Mouse (Mus musculus): ENCODE data around the gene Col25a1.

Gene Col25a1

DNA sequence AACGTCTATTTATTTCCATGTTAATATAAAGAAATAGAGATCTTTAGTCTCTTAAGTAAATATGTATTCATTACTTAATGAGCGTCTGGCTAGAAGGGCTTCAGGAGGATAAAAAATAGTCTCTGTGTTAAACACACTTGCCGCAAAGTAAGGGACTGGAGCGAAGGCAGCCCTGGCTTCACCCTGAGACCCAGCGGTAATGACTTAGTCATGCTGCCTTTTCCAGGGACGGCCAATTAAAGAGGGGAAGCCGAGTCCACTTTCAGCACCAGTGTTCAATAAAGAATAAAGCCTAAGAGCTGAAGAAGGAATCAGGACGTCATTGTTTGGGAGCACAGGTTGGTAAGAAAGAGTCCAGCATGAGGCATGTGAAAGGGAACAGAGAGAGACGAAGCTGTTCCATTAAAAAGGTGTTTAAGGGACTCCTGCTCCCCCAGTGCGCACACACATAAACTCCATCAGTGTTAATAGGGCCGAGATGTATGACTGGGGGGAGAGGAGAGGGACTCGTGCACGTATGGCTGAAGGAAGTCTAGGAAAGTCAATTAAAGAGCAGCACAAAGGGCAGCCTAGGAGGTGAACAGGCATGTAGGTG, 30.1 kb downstream of the Col25a1 start:
- no peak for DNase-seq (ENCODE audit: low read depth)

- no peak for DNase-seq (ENCODE audit: low read depth)
Observed at GRCm38 (mm10) chr3:130166875-130167274, 35.6 kb downstream of the Col25a1 start.

GRCm38 (mm10) chr3:130172764-130173163, 41.5 kb downstream of the Col25a1 start:
- DNase-seq (ENCODE audit: low read depth): no peak

DNA sequence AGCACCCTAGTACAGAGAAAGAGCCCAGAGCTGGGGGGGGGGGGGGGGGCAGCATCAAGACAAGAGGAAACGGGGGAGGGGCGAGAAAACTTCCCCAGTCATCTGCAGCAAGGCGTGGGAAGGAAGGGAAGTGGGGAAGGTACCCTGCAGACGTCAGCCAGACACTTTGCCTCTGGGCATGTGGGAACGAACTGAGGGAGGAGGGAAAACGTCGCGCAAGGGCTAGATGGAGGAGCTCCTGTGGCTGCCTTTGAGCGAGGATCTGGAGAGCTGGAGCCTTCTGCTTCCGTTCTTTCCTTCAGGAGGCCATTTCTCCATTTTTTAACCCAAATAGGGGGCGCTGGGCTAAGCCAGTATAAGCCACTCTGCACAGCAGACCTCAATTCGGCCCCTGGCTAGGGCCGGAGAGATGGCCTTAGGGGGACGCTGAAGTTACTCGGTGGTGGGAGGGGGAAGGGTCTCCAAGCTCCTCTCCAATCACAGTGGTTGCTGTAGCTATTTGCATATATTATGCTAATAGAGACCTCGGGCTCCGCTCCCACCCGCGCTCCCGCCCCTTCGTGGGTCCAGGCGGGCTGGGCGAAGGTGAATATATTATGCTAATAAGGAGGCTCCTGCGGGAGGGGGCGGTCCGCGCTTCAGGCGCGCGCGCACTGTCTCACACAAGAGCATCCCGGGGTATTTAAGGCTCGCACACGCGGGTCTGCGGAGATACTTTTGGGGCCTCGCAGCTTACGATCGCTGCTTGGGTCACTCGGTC, 49.1 kb downstream of the Col25a1 start:
- DNase-seq (ENCODE audit: low read depth): peak; percentile 1

DNA sequence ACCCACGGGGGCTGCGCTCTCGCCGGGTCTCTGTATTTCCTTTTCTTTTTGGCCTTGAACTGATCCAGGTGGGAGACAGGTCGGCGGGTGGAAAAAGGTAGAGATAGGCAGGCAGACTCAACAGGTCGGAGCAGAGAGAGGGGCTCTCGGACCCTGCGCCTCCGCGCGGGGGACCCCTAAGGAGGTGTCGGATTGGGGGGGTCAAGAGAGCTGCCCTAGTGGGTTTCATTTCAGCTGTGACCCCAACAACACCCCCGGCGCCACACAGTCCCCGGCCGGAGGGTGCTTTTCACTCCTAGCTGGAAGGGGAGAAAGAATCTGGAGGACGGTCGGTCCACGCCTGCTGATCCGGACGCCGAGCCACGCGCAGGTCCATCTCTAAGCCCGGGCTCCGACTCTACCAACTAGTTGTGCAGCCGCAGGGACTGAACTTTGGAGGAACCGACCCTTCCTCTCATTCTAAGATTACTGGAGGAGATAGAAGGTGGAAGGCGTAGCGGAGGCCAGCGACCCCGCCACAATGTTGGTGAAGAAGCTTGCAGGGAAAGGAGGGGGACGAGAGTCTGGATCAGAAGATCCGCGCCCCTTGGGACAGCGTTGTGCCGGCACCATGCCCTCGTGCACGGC, 49.8 kb downstream of the Col25a1 start:
- no peak for DNase-seq (ENCODE audit: low read depth)

DNA sequence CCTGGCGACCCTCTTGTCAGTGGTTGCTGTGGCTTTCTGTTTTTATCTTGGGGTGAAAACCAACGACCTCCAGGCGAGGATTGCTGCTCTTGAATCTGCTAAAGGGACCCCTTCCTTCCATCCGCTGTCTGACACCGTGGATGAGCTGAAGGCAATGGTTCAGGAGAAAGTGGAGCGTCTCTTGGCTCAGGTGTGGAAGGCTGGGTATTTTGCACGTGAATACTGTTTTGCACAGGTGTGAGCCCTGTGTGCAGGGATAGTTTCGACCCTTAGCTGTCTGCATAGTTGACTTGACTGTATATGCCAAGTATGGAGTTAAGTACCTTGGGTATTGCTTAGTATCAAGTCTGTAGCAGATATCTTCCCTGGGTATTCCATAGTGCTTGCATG, 50.3 kb downstream of the Col25a1 start:
- DNase-seq (ENCODE audit: low read depth): no peak

DNA sequence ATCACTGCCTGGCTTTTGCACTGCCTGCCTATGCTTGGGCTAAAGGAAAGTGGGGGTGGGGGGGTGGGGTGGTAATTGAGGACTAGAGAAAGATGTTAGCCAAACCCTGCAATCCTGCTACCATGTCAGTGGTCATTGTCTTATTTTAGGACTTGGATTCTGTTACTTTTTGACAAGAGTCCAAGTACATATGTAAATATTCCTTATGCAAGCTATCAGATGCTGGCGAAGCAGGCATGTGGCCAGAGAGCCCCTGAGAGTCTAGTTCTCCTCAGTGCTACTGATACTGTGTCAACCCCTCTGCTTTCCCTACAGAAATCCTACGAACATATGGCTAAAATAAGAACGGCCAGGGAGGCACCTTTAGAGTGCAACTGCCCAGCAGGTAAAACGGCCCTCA, 51.1 kb downstream of the Col25a1 start:
- no peak for DNase-seq (ENCODE audit: low read depth)

- no peak for DNase-seq (ENCODE audit: low read depth)
Observed at GRCm38 (mm10) chr3:130185111-130185510, 53.8 kb downstream of the Col25a1 start.

GRCm38 (mm10) chr3:130187588-130187987, 56.3 kb downstream of the Col25a1 start:
- DNase-seq (ENCODE audit: low read depth): no peak

DNA sequence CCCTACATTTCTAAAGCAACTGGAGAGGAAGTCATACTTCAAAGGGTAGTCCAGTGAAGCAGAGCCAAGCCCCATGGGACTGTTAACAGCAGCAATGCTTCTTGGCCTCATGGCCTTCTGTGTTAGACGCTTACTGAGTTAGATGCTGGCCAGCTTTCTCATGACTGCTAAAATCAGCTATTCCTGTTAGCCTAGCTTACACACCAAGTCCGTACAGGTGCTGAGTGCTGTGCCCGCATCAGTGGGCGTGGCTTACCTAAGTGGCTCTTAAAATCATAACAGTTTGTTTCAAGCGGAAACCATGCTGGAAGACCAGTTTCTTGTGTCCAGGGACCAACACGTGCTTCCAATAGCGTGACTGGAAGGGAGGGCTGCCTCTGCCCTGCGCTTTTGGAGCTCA, 62.1 kb downstream of the Col25a1 start:
- no peak for DNase-seq (ENCODE audit: low read depth)

DNA sequence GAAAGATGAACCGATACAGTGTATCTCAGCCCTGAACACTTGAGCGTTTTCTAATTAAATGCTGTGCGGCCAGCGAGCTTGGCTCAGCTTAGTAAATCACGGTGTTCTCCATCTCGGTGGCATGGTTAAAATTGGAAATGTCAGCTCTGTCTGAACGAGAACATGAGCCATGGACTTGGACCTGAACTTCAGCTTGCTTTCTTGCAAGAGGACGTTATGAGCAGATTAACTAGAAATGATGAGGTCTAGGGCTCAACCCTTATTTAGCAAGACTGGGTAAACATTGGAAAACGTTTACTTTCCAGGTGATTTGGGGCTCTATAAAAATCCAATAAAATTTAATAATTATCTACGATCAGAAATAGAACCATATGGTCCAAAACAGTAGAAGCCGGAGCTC, 83.3 kb downstream of the Col25a1 start:
- DNase-seq (ENCODE audit: low read depth): no peak

GRCm38 (mm10) chr3:130216141-130216540, 84.8 kb downstream of the Col25a1 start:
- no peak for DNase-seq (ENCODE audit: low read depth)

GRCm38 (mm10) chr3:130216646-130217045, 85.3 kb downstream of the Col25a1 start:
- no peak for DNase-seq (ENCODE audit: low read depth)

- DNase-seq (ENCODE audit: low read depth): no peak
Observed at GRCm38 (mm10) chr3:130217705-130218104, 86.4 kb downstream of the Col25a1 start.

- no peak for DNase-seq (ENCODE audit: low read depth)
Observed at GRCm38 (mm10) chr3:130218232-130218728, 87.0 kb downstream of the Col25a1 start.

DNA sequence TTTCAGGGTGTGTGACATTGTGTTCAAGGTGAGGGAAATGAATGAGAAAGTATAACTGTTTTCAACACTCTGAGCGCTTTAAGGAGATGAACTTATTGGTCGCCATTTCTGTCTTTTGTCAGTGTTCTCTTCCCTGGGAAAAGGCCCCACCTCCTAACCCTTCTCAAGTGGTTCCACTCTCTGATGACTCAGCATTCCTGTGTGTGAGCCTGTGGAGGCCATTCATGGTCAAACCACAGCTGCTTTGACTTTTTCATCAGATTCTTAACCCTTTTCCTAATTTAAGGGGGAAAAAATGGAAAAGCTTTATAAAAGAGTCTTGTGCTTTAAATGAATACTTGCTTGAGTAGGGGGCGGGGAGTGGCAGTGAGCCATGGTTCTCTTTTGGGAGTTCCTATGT, 89.5 kb downstream of the Col25a1 start:
- DNase-seq (ENCODE audit: low read depth): no peak

- DNase-seq (ENCODE audit: low read depth): no peak
Observed at GRCm38 (mm10) chr3:130228186-130228585, 96.9 kb downstream of the Col25a1 start.

DNA sequence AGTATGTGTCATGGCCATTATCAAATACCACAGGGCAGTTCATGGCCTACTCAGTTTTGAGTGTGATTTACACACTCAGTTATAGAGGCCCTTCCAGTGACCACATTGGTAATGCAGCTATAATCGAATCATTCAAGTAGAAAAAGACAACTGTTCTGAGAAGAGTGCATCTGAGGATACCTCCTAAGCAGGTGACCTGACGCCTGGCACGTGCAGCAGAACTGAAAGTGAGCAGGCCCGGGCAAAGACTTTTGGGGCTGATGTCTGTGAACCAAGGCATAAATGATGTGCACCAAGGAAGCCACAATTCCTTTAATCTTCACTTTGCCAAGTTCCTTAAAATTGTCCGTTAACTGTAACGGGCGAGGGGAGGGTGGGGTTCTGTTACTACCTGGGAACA, 101.6 kb downstream of the Col25a1 start:
- no peak for DNase-seq (ENCODE audit: low read depth)

GRCm38 (mm10) chr3:130235233-130235632, 103.9 kb downstream of the Col25a1 start:
- no peak for DNase-seq (ENCODE audit: low read depth)

GRCm38 (mm10) chr3:130236129-130236528, 104.8 kb downstream of the Col25a1 start:
- no peak for DNase-seq (ENCODE audit: low read depth)

GRCm38 (mm10) chr3:130237852-130238251, 106.6 kb downstream of the Col25a1 start:
- DNase-seq (ENCODE audit: low read depth): no peak

DNA sequence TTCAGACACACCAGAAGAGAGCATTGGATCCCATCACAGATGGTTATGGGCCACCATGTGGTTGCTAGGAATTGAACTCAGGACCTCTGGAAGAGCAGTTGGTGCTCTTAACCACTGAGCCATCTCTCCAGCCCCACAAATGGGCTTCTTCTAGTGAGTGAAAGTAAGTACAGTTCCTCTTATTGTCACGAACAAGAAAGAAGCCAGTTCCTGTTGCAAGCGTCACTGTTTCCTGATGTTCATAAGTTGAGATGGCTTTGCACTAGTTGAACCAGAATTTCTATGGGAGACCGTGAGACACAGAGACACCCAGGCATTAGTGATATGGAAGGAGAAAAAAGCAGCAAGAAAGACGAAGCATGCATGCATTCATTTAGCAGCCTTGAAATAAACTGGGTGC, 110.6 kb downstream of the Col25a1 start:
- DNase-seq (ENCODE audit: low read depth): no peak

DNA sequence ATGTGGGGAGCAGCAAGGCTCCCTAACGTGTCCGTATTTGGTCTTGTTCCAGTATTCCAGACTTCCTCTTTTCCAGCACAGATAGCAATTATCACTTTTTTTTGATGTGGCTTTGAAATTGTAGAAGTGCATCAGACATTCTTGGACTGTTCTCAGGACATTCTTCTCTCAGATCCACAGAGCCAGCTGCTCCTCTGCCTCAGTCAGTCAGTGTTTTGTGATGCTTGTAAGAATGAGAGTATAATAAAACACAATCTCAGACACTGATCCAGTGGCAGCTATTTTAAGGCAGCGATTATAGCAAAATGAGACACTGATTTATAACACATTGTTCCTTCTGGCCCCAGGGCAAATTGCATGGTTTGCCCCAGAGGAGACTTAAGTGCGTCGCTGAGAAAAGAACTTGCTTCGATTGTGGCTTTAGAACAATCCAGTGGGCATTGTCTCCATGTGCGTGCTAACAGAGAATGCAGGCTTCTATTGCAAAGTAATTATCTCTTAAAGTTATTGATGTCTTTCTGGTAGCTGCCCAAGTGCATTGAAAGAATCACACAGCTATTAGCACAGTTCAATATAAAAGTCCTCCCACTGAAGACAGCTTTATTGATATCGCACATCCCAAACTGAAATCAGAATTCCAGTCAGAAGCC, 111.5 kb downstream of the Col25a1 start:
- DNase-seq (ENCODE audit: low read depth): no peak
